Mouse (Mus musculus) kidney, embryonic 16.5 days (tissue): ENCODE measurements at regions not wholly inside any gene's neighbourhood (a gene's known extent, or its start where the extent isn't known, plus 50 kb on each side); places are given as distances from the start of the nearest gene placed in this dataset.
"Not testable (repeated sequence)": the region's sequence is repeated elsewhere in the genome, so short reads cannot be mapped to it uniquely, and the experiment has no call there.

ENCODE experiments used
- ATAC-seq: fragments of 200-750 bp; cut with Nextera tagmentation; 2 replicates; pipeline ENCODE4 v1.8.0; 2017; ENCODE audit warnings: moderate TSS enrichment; ENCODE audit not compliant: low FRiP score, low TSS enrichment
- H3K27ac ChIP-seq: fragments of 300-500 bp; sonication (generic); 2 replicates; pipeline ENCODE4 v1.5.1; 2014; ENCODE audit warnings: low read length
- H3K27me3 ChIP-seq: fragments of 300-500 bp; sonication (generic); 2 replicates; pipeline ENCODE4 v1.6.1; 2014; ENCODE audit warnings: low read length, control low read depth, mixed read lengths; ENCODE audit not compliant: insufficient read depth
- H3K36me3 ChIP-seq: fragments of 300-500 bp; sonication (generic); 2 replicates; pipeline ENCODE4 v1.6.1; 2014; ENCODE audit warnings: low read length, control low read depth, mixed read lengths; ENCODE audit not compliant: insufficient read depth
- H3K4me1 ChIP-seq: fragments of 300-500 bp; sonication (generic); 2 replicates; pipeline ENCODE4 v1.6.1; 2014; ENCODE audit warnings: low read length, control low read depth, mixed read lengths; ENCODE audit not compliant: insufficient read depth
- H3K4me2 ChIP-seq: fragments of 300-500 bp; sonication (generic); replicated peaks from 2 replicates; pipeline ENCODE4 v1.6.1; 2014; ENCODE audit warnings: low read depth, low read length
- H3K4me3 ChIP-seq: fragments of 300-500 bp; sonication (generic); 2 replicates; pipeline ENCODE4 v1.5.1; 2014; ENCODE audit warnings: mild to moderate bottlenecking, low read length
- H3K9ac ChIP-seq: fragments of 300-500 bp; sonication (generic); replicated peaks from 2 replicates; pipeline ENCODE4 v1.6.1; 2014; ENCODE audit warnings: low read length
- H3K9me3 ChIP-seq: fragments of 300-500 bp; sonication (generic); 2 replicates; pipeline ENCODE4 v1.6.1; 2016; ENCODE audit warnings: low read length, control low read depth
- WGBS: fragments of 180-500 bp; shearing (Covaris S2); extraction: QIAGEN DNeasy Blood & Tissue Kit; methylation state at CpG from one replicate; pipeline ENCODE4 v1.1.7; 2014; 5-methylcytosine and 5-hydroxymethylcytosine counted together

GRCm38 (mm10) chr2:107955608-107956127, 665.2 kb downstream of the Kcna4 start:
- H3K9me3 ChIP-seq, H3K9ac ChIP-seq, H3K4me3 ChIP-seq, H3K36me3 ChIP-seq, H3K4me2 ChIP-seq, H3K4me1 ChIP-seq, ATAC-seq, H3K27ac ChIP-seq, H3K27me3 ChIP-seq: not testable (repeated sequence)
- WGBS, result 85% methylated on average over 8 of the region's 9 CpGs

GRCm38 (mm10) chr2:107963921-107964320, 673.5 kb downstream of the Kcna4 start:
- H3K4me2 ChIP-seq, H3K4me3 ChIP-seq, H3K27me3 ChIP-seq, ATAC-seq, H3K27ac ChIP-seq, H3K4me1 ChIP-seq, H3K9ac ChIP-seq, H3K36me3 ChIP-seq, H3K9me3 ChIP-seq: not testable (repeated sequence)
- 86% methylated on average over 8 of the region's 8 CpGs for WGBS

GRCm38 (mm10) chr2:107964841-107965240, 674.4 kb downstream of the Kcna4 start:
- Histone ChIP-seq H3K4me1 (no peaks in the 10 kb centered on the region), H3K9ac (no peak overlapping the region), H3K4me3 (no peak overlapping the region), H3K27ac (no peak overlapping the region), H3K9me3 (no peaks in the 10 kb centered on the region), H3K4me2 (no peak overlapping the region), H3K36me3 (no peaks in the 10 kb centered on the region), H3K27me3 (no peaks in the 10 kb centered on the region)
- no peak for ATAC-seq
- 85% methylated on average over 2 of the region's 2 CpGs for WGBS

DNA sequence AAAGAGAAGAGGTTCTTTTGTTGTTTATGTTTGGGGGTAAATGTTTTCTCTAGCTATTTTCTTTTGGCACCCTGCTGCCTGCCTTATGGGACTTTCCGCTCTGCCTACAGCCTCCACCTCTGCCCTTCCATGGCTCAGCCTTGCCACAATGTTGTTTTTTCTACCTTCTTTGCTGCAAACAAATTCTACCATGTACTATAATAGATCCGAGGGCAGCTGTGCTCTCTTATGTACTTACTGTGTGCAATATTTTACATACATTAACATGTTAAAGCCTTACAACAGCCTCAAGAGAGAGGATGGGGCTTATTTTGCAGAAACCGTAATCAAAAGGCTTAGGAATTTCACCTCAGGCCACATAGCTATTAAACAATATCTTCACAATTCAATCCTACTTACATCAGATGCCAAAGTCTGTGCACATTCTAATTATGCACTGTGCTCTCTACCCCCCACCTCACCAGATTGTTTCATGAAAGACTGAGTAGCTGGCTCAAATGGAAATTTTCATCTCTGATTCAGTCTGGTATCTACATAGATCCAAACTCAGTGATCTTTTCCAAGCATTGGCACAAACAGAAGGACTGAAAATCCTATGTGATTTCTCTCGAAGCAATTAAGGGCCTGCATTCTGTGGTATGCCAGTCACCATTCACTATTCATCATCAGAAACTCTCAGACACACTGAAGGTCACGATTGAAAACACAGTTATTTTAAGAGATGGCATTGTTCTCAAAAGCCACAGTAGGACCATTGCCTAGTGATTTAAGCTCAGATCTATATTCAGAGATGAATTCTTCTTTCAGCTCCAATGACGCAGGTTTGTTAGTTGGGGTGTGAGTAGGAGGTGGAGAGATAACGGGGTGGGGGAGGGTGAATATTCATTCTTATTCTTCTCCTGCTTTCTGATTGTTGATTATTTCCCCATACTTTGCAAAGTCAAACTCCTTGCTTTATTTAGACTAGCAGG, 675.2 kb downstream of the Kcna4 start:
- Histone ChIP-seq H3K9me3 (no peaks in the 10 kb centered on the region), H3K4me3 (no peak overlapping the region), H3K36me3 (no peaks in the 10 kb centered on the region), H3K27ac (no peak overlapping the region), H3K4me2 (no peak overlapping the region), H3K4me1 (no peaks in the 10 kb centered on the region), H3K27me3 (no peaks in the 10 kb centered on the region), H3K9ac (no peak overlapping the region)
- 76% methylated on average over 7 of the region's 7 CpGs for WGBS
- no peak for ATAC-seq

GRCm38 (mm10) chr2:107968526-107968925, 678.1 kb downstream of the Kcna4 start:
- no peak for ATAC-seq
- no peaks in the 10 kb centered on the region for H3K4me1 ChIP-seq
- no peak overlapping the region for H3K4me2 ChIP-seq

DNA sequence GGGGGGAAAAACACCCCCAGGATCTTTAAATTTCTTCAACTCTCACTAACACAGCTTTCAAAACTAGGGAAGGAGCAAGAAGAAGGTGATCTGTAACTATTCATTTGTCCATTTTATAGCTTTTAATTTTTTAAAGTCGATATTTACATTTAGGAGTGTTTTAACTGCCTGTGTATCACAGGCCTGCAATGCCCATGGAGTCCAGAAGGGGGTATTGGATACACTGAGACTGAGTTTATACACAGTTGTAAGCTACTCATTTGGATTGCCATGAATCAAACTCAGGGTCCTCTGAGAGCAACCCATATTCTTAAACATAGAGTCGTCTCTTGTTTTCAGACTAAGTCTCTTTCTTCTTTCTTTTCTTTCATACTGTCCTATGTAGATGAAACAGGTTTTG, 679.1 kb downstream of the Kcna4 start:
- H3K4me2 ChIP-seq, result no peak overlapping the region
- no peaks in the 10 kb centered on the region for H3K4me1 ChIP-seq
- H3K27ac ChIP-seq, result no peak overlapping the region
- no peaks in the 10 kb centered on the region for H3K27me3 ChIP-seq
- no peak overlapping the region for H3K4me3 ChIP-seq
- WGBS, result 82% methylated on average over 2 of the region's 2 CpGs
- no peak overlapping the region for H3K9ac ChIP-seq
- ATAC-seq, result no peak
- no peaks in the 10 kb centered on the region for H3K36me3 ChIP-seq
- no peaks in the 10 kb centered on the region for H3K9me3 ChIP-seq

More at GRCm38 (mm10) chr2:107968526-107968925, 678.1 kb downstream of the Kcna4 start:
- Histone ChIP-seq H3K27ac (no peak overlapping the region), H3K9ac (no peak overlapping the region), H3K27me3 (no peaks in the 10 kb centered on the region), H3K9me3 (no peaks in the 10 kb centered on the region), H3K4me3 (no peak overlapping the region), H3K36me3 (no peaks in the 10 kb centered on the region)
- 64% methylated on average over 2 of the region's 2 CpGs for WGBS

DNA sequence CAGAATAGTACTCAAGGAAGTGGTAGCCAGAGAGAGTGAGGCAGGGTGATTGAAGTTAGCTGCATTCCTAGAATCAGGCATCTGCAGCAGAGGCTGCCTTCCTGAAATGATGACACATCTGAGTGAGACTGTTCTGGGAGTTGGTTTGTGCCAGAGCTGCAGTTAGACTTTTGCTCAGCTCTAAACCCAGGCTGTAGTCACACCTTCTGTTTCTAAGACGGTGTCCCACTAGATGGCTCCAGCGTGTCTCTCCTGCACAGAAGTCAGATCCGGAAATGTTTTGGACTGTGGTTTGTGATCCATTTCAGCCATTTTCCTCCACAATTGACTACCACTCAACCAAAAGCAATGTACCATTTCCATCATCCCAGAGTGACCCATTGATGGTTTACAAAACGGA, 683.1 kb downstream of the Kcna4 start:
- ATAC-seq, result no peak
- Histone ChIP-seq H3K9ac (no peak overlapping the region), H3K9me3 (no peaks in the 10 kb centered on the region), H3K4me3 (no peak overlapping the region), H3K27ac (no peak overlapping the region), H3K4me1 (no peaks in the 10 kb centered on the region), H3K36me3 (no peaks in the 10 kb centered on the region), H3K4me2 (no peak overlapping the region), H3K27me3 (no peaks in the 10 kb centered on the region)
- WGBS, result 64% methylated on average over 4 of the region's 4 CpGs

DNA sequence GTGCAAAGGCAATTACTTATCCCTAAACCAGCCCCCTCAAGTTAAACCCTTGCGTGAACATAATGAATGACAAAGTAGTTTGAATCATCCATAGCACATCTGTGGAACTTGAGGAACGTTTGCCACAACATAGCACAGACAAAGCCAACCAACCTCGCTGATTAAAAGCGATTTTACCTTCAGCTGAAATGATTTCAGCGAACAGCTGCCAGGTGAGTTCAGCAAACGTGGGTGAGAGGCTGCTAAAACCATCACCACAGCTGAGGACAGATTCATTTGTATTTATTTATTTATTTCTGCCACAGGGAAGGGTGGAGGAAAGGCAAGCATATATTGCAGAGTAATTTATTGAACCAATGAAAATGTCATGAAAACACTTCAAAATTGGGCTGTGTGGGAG, 704.4 kb downstream of the Kcna4 start:
- 59% methylated on average over 6 of the region's 6 CpGs for WGBS
- no peak overlapping the region for H3K4me3 ChIP-seq

GRCm38 (mm10) chr2:108011534-108011933, 721.1 kb downstream of the Kcna4 start:
- Histone ChIP-seq H3K36me3 (no peaks in the 10 kb centered on the region), H3K27me3 (no peaks in the 10 kb centered on the region), H3K4me3 (no peak overlapping the region), H3K4me2 (no peak overlapping the region), H3K9ac (no peak overlapping the region), H3K9me3 (no peaks in the 10 kb centered on the region), H3K4me1 (no peaks in the 10 kb centered on the region), H3K27ac (no peak overlapping the region)
- no peak for ATAC-seq
- 72% methylated on average over 3 of the region's 3 CpGs for WGBS

More for the DNA sequence above, 704.4 kb downstream of the Kcna4 start:
- H3K36me3 ChIP-seq, result no peaks in the 10 kb centered on the region
- H3K9me3 ChIP-seq, result no peaks in the 10 kb centered on the region
- H3K4me1 ChIP-seq, result no peaks in the 10 kb centered on the region
- H3K27ac ChIP-seq, result no peak overlapping the region
- no peak for ATAC-seq
- H3K9ac ChIP-seq, result no peak overlapping the region
- H3K4me2 ChIP-seq, result no peak overlapping the region
- no peaks in the 10 kb centered on the region for H3K27me3 ChIP-seq

GRCm38 (mm10) chr2:108023206-108023605, 732.8 kb downstream of the Kcna4 start:
- no peak overlapping the region for H3K4me3 ChIP-seq
- H3K36me3 ChIP-seq, result no peaks in the 10 kb centered on the region
- no peaks in the 10 kb centered on the region for H3K9me3 ChIP-seq
- WGBS, result 44% methylated on average over 3 of the region's 3 CpGs
- H3K27ac ChIP-seq, result no peak overlapping the region
- H3K4me2 ChIP-seq, result no peak overlapping the region
- ATAC-seq, result no peak
- H3K9ac ChIP-seq, result no peak overlapping the region
- no peaks in the 10 kb centered on the region for H3K27me3 ChIP-seq
- H3K4me1 ChIP-seq, result no peaks in the 10 kb centered on the region
